Mouse (Mus musculus) CD4-positive naive resting alpha-beta T cell, adult 76 days (primary cell): ENCODE results near the gene Eef1akmt4. TPM values are rescaled to one million over a fixed set of nuclear protein-coding genes. Genes with fewer than 3 reads are reported as not detected.

Experiments used
- total RNA-seq: library from RNA; stranded (reverse); gene quantifications from one replicate; pipeline ENCODE4 v1.2.4, GENCODE M21; 2023

The Eef1akmt4 gene
- 3.8 TPM for total RNA-seq

DNA sequence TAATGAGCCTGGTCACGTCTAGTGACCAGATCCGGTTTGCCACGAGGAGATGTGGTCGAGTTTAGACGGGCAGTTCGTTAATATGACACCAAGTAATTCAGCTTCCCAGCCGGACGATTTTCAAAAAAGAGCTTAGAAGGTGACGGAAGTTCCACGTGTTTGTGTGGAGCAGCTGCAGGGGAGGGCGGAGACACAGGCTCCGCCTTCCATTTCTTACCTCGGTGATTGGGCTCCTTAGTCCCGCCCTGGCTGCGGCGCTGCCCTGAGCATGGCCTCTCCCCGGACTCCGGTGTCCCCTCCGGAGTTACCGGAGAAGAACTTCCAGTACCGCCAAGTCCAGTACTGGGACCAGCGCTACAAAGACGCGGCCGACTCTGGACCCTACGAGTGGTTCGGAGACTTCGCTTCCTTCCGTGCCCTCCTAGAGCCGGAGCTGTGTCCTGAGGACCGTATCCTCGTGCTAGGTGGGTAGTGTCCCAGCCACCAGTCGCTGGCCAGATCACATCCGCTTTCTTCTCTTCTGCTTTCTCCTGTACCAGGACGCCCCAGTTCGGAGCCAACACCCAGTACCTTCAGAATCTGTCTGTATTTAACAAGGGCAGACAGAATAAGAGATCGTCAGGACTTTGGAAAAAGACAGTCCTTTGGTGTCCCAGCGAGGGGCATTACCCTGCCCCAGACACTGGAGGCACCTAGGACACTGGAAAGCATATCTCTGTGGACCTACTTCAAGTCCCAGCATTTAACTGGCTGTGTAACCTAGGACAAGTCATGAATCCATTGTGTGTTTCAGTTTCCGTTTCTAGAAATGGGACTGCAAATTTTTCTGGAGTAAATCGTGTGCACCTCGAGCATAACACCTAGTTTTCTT, at the start of gene Eef1akmt4, which contains the start of the genes Gm49333 and Alg3:
TSS of gene Eef1akmt4 (plus strand) at position 237 of the 871 bp plus-strand sequence.
TSS of gene Gm49333 (plus strand) at position 254 of the 871 bp plus-strand sequence.
TSS of gene Alg3 (minus strand) at position 379 of the 871 bp plus-strand sequence.

GRCm38 (mm10) chr16:20589366-20589938, 21.9 kb upstream of the Eef1akmt4 start, which contains the start of gene Vwa5b2:
Gene Vwa5b2, plus strand, starts transcription at chr16:20589471.

GRCm38 (mm10) chr16:20621191-20621990, 10.0 kb downstream of the Eef1akmt4 start, which contains the start of gene Camk2n2:
Gene Camk2n2, minus strand, starts transcription at chr16:20621287.

DNA sequence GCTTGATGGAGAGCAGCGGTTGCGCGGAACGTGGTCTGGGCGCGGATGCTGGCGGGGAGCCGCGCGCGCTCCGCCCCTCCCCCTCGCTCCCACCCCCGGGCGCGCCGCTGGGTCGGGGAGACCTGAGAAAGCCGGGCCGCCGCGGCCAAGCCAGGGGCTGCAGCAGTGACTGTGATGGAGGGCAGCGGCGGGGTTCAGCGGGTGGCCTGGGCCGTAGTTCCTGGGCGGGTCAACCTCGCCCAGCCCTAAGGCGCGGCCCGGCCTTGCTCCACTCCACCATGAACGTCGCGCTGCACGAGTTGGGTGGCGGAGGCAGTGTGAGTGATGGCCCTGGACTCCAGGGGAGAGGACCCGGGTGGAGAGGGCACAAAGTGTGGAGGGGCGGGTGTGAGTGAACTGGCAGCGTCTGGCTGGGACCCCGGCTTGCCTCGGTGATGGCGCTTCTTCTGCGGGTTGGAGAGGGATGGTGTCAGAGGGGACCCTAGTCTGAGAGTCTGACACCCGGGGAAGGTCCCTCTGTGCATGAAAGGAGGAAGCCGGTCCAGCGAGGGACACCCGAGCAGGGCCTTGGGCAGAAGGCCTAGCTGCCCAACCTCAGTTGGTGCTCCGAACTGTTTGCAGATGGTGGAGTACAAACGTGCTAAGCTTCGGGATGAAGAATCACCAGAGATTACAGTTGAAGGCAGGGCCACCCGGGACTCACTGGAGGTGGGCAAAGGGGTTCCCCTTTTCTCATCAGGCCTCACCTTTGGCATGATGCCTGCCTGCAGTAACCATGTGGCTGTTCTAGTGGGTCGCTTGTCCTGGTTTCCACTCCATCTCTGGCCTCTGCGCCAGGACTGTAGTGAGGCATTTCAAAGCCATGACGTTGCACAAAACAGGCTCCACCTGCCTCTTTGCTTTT, 18.6 kb downstream of the Eef1akmt4 start, which contains the start of gene Ece2:
TSS of gene Ece2 (plus strand) at position 98 of the 904 bp plus-strand sequence.

GRCm38 (mm10) chr16:20651076-20651946, 39.9 kb downstream of the Eef1akmt4 start, which contains the start of gene Psmd2:
Gene Psmd2, plus strand, starts transcription at chr16:20651652.

DNA sequence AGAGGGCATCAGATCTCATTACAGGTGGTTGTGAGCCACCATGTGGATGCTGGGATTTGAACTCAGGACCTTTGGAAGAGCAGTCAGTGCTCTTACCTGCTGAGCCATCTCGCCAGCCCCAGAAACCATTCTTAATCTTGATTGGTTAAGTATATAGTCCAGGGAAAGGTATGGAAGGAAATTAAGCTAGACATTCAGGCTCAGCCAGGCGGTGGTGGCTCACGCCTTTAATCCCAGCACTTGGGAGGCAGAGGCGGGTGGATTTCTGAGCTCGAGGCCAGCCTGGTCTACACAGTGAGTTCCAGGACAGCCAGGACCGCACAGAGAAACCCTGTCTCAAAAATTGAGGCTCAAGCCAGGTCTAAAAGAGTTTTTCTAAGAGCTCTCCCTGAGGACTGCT, 56.6 kb downstream of the Eef1akmt4 start, which contains the start of gene Eif4g1:
TSS of gene Eif4g1 (plus strand) at position 301 of the 400 bp plus-strand sequence.

Other genes with a start within 250 kb of the Eef1akmt4 start
- gene Abcc5, start 185.2 kb upstream of the Eef1akmt4 start, total RNA-seq = 64.7 TPM
- 42.3 TPM for gene Eif2b5, start 112.8 kb upstream of the Eef1akmt4 start, total RNA-seq
- 33.0 TPM for gene Dvl3, start 94.6 kb upstream of the Eef1akmt4 start, total RNA-seq
- gene Ap2m1, start 76.1 kb upstream of the Eef1akmt4 start, total RNA-seq = 157 TPM
- gene Abcf3, start 63.0 kb upstream of the Eef1akmt4 start, total RNA-seq = 106 TPM
- not detected for gene Vwa5b2, start 22.1 kb upstream of the Eef1akmt4 start, total RNA-seq
- gene Gm49333, start within 50 bp of the Eef1akmt4 start, total RNA-seq = not detected
- gene Alg3, start 142 bp downstream of the Eef1akmt4 start, total RNA-seq = 9.2 TPM
- gene Camk2n2, start 9.7 kb downstream of the Eef1akmt4 start, total RNA-seq = 0.44 TPM
- not detected for gene Ece2, start 18.2 kb downstream of the Eef1akmt4 start, total RNA-seq
- gene Psmd2, start 40.1 kb downstream of the Eef1akmt4 start, total RNA-seq = 108 TPM
- gene Eif4g1, start 56.7 kb downstream of the Eef1akmt4 start, total RNA-seq = 295 TPM
- 1.1 TPM for gene Fam131a, start 81.6 kb downstream of the Eef1akmt4 start, total RNA-seq
- gene Polr2h, start 106.1 kb downstream of the Eef1akmt4 start, total RNA-seq = 20.8 TPM
- 5.5 TPM for gene Clcn2, start 106.2 kb downstream of the Eef1akmt4 start, total RNA-seq
- not detected for gene Chrd, start 121.5 kb downstream of the Eef1akmt4 start, total RNA-seq
- not detected for gene Thpo, start 122.9 kb downstream of the Eef1akmt4 start, total RNA-seq